Mouse (Mus musculus): ENCODE measurements at regions not wholly inside any gene's neighbourhood (a gene's known extent, or its start where the extent isn't known, plus 50 kb on each side); places are given as distances from the start of the nearest gene placed in this dataset.

GRCm38 (mm10) chr4:75043510-75043909 is 234.6 kb downstream of the Dmac1 start:
- TF ChIP-seq ZNF384 (IDR thresholded peaks at IDR 0.05; ENCODE audit: low read depth, low read length), result no peak
- no peak for TF ChIP-seq CHD2 (IDR thresholded peaks at IDR 0.05; ENCODE audit: low read depth, low read length)
- no peak for TF ChIP-seq HCFC1 (IDR thresholded peaks at IDR 0.05; ENCODE audit: borderline replicate concordance, insufficient read depth, low read length)
- no peak for TF ChIP-seq MAFK (IDR thresholded peaks at IDR 0.05; ENCODE audit: insufficient read depth, low read depth, low read length)
- TF ChIP-seq ZC3H11A (IDR thresholded peaks at IDR 0.05; ENCODE audit: borderline replicate concordance, low read depth, low read length), result no peak
- H3K4me1 ChIP-seq (ENCODE audit: control insufficient read depth in 2 of 2, insufficient read depth in 2 of 2, low read length in 2 of 2, poor library complexity in 1 of 2), result no peaks in the 10 kb centered on the region
- no peak overlapping the region for H3K4me3 ChIP-seq (ENCODE audit: insufficient read depth in 1 of 2, low read depth in 1 of 2, low read length in 2 of 2, poor library complexity in 1 of 2, severe bottlenecking in 1 of 2)
- H3K9ac ChIP-seq (ENCODE audit: insufficient read depth, low read depth, low read length, poor library complexity, severe bottlenecking), result no peak overlapping the region
- no peak overlapping the region for H3K27ac ChIP-seq (ENCODE audit: insufficient read depth, low read depth, low read length, poor library complexity, severe bottlenecking)
- in situ Hi-C loops (cut with MboI; ENCODE audit: low sequenced_read_pairs in 2 of 2, unreplicated experiment in 2 of 2), result no loop called here
- H3K36me3 ChIP-seq (ENCODE audit: control insufficient read depth, insufficient read depth, low read length, poor library complexity, severe bottlenecking), result no peaks in the 10 kb centered on the region
- no peak for DNase-seq (ENCODE audit: low read depth, low spot score)
- H3K9me3 ChIP-seq (ENCODE audit: control insufficient read depth, insufficient read depth, low read depth, low read length), result no peaks in the 10 kb centered on the region

GRCm38 (mm10) chr4:75042640-75043039 is 235.5 kb downstream of the Dmac1 start:
- Histone ChIP-seq H3K36me3 (ENCODE audit: control insufficient read depth, insufficient read depth, low read length, poor library complexity, severe bottlenecking) (no peaks in the 10 kb centered on the region), H3K27ac (ENCODE audit: insufficient read depth, low read depth, low read length, poor library complexity, severe bottlenecking) (no peak overlapping the region), H3K9ac (ENCODE audit: insufficient read depth, low read depth, low read length, poor library complexity, severe bottlenecking) (no peak overlapping the region), H3K4me3 (ENCODE audit: insufficient read depth in 1 of 2, low read depth in 1 of 2, low read length in 2 of 2, poor library complexity in 1 of 2, severe bottlenecking in 1 of 2) (no peak overlapping the region), H3K4me1 (ENCODE audit: control insufficient read depth in 2 of 2, insufficient read depth in 2 of 2, low read length in 2 of 2, poor library complexity in 1 of 2) (no peaks in the 10 kb centered on the region), H3K9me3 (ENCODE audit: control insufficient read depth, insufficient read depth, low read depth, low read length) (no peaks in the 10 kb centered on the region)
- no peak for DNase-seq (ENCODE audit: low read depth, low spot score)
- TF ChIP-seq CHD2 (IDR thresholded peaks at IDR 0.05; ENCODE audit: low read depth, low read length), result no peak
- no peak for TF ChIP-seq ZC3H11A (IDR thresholded peaks at IDR 0.05; ENCODE audit: borderline replicate concordance, low read depth, low read length)
- no peak for TF ChIP-seq HCFC1 (IDR thresholded peaks at IDR 0.05; ENCODE audit: borderline replicate concordance, insufficient read depth, low read length)
- no peak for TF ChIP-seq ZNF384 (IDR thresholded peaks at IDR 0.05; ENCODE audit: low read depth, low read length)
- TF ChIP-seq MAFK (IDR thresholded peaks at IDR 0.05; ENCODE audit: insufficient read depth, low read depth, low read length), result no peak
- in situ Hi-C loops (cut with MboI; ENCODE audit: low sequenced_read_pairs in 2 of 2, unreplicated experiment in 2 of 2), result no loop called here

- no peaks in the 10 kb centered on the region for H3K36me3 ChIP-seq (ENCODE audit: control insufficient read depth, insufficient read depth, low read length, poor library complexity, severe bottlenecking)
- in situ Hi-C loops (cut with MboI; ENCODE audit: low sequenced_read_pairs in 2 of 2, unreplicated experiment in 2 of 2), result no loop called here
- H3K9ac ChIP-seq (ENCODE audit: insufficient read depth, low read depth, low read length, poor library complexity, severe bottlenecking), result no peak overlapping the region
- no peak overlapping the region for H3K4me3 ChIP-seq (ENCODE audit: insufficient read depth in 1 of 2, low read depth in 1 of 2, low read length in 2 of 2, poor library complexity in 1 of 2, severe bottlenecking in 1 of 2)
- DNase-seq (ENCODE audit: low read depth, low spot score), result no peak
- H3K9me3 ChIP-seq (ENCODE audit: control insufficient read depth, insufficient read depth, low read depth, low read length), result no peaks in the 10 kb centered on the region
- H3K27ac ChIP-seq (ENCODE audit: insufficient read depth, low read depth, low read length, poor library complexity, severe bottlenecking), result no peak overlapping the region
- no peaks in the 10 kb centered on the region for H3K4me1 ChIP-seq (ENCODE audit: control insufficient read depth in 2 of 2, insufficient read depth in 2 of 2, low read length in 2 of 2, poor library complexity in 1 of 2)
- no peak for TF ChIP-seq ZNF384 (IDR thresholded peaks at IDR 0.05; ENCODE audit: low read depth, low read length)
- no peak for TF ChIP-seq MAFK (IDR thresholded peaks at IDR 0.05; ENCODE audit: insufficient read depth, low read depth, low read length)
- no peak for TF ChIP-seq ZC3H11A (IDR thresholded peaks at IDR 0.05; ENCODE audit: borderline replicate concordance, low read depth, low read length)
- TF ChIP-seq HCFC1 (IDR thresholded peaks at IDR 0.05; ENCODE audit: borderline replicate concordance, insufficient read depth, low read length), result no peak
- TF ChIP-seq CHD2 (IDR thresholded peaks at IDR 0.05; ENCODE audit: low read depth, low read length), result no peak
Observed at GRCm38 (mm10) chr4:75041930-75042579, 236.1 kb downstream of the Dmac1 start.

Measured in ES-E14 (cell line).